Comparison of ENCODE assay signal across 34 mouse cellular contexts in the genomic region with DNA sequence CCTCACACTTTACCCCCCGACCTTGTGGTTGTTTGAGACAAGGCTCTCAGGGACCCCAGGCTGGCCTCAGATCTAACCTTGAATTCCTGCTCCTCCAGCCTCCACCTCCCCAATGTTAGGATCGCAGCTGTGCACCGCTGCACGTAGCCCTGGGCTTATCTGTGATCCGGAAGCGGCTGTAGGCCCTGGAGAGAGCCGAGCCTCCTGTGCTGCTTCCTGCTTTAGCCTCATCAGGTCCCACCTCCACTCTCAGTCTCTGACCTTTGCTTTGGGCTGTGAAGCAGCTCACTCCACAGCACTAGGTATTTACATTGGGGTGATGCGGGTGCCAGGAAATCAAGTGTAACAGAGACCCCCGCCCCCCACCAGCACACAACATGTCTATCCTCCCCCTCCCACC. TPM values are rescaled to one million over a fixed set of nuclear protein-coding genes. Genes with fewer than 3 reads are reported as not detected.
DNase-seq lines count a peak whose midpoint lies in the region; ATAC-seq and TF ChIP-seq lines count a peak whose summit lies in the region.
"Had no signal": no experiment of that assay in that cellular context is flagged by ENCODE, and none has a peak within 500 bp of the region (broad histone marks: within the 10 kb centered on the region; RNA-seq: fewer than 3 reads in every experiment).

No protein-coding gene starts in this region.

- TF ChIP-seq EP300 in heart, adult 2 months (IDR thresholded peaks at IDR 0.05; ENCODE audit: insufficient read depth, low read depth, low read length): no peak
- 0 out of 4 replicates have a peak, but pooled peaks of 1 of the 2 experiments have one; percentile 13 for TF ChIP-seq EP300 in MEL (IDR thresholded peaks at IDR 0.05; ENCODE audit: low read depth in 1 of 2, low read length in 2 of 2)

- no peak overlapping the region for H3K27ac ChIP-seq in heart, embryonic 12.5 days (ENCODE audit: poor library complexity, severe bottlenecking)
- no peak overlapping the region for H3K27ac ChIP-seq in heart, adult 2 months
- no peak overlapping the region for H3K27ac ChIP-seq in MEL (ENCODE audit: control insufficient read depth, low read depth, low read length)
- H3K27ac ChIP-seq in intestine, embryonic 16.5 days (ENCODE audit: low read length): no peak overlapping the region
- no peak overlapping the region for H3K27ac ChIP-seq in stomach, embryonic 15.5 days
- no peak overlapping the region for H3K27ac ChIP-seq in forebrain, embryonic 16.5 days (ENCODE audit: low read length)
- H3K27ac ChIP-seq: forebrain, embryonic 10.5 days; hindbrain, postnatal 0 days; limb, embryonic 10.5 days; neural tube, embryonic 15.5 days had no signal

- no peak for TF ChIP-seq CTCF in heart, adult 2 months (IDR thresholded peaks at IDR 0.05)
- TF ChIP-seq CTCF in MEL (IDR thresholded peaks at IDR 0.05 in 2 of 3, conservative IDR thresholded peaks at IDR 0.05 in 1 of 3; ENCODE audit: control insufficient read depth in 1 of 3, insufficient read depth in 1 of 3, low read depth in 2 of 3, low read length in 3 of 3, poor library complexity in 1 of 3, severe bottlenecking in 1 of 3): no peak

- no peak overlapping the region for H3K4me3 ChIP-seq in heart, embryonic 12.5 days
- H3K4me3 ChIP-seq in heart, adult 2 months: no peak overlapping the region
- H3K4me3 ChIP-seq in MEL (ENCODE audit: control insufficient read depth in 1 of 2, insufficient read depth in 1 of 2, low read depth in 2 of 2, low read length in 2 of 2): peak overlapping the region; percentile 4 to 17; a peak in 3 of 4 replicates
- no peak overlapping the region for H3K4me3 ChIP-seq in intestine, embryonic 16.5 days (ENCODE audit: low read length)
- no peak overlapping the region for H3K4me3 ChIP-seq in stomach, embryonic 15.5 days (replicated peaks)
- no peak overlapping the region for H3K4me3 ChIP-seq in forebrain, embryonic 16.5 days (replicated peaks; ENCODE audit: low read length)
- H3K4me3 ChIP-seq: forebrain, embryonic 10.5 days; limb, embryonic 10.5 days; neural tube, embryonic 15.5 days had no signal

- H3K79me2 ChIP-seq in heart, adult 2 months (replicated peaks; ENCODE audit: control insufficient read depth, insufficient read depth, low read length): no peaks in the 10 kb centered on the region
- no peaks in the 10 kb centered on the region for H3K79me2 ChIP-seq in MEL (ENCODE audit: control insufficient read depth, insufficient read depth, low read length, poor library complexity)

- no peak overlapping the region for H3K9ac ChIP-seq in heart, embryonic 12.5 days
- no peak overlapping the region for H3K9ac ChIP-seq in heart, adult 2 months (ENCODE audit: low read depth, low read length)
- 0 out of 2 replicates have a peak overlapping the region, but pooled peaks have one; percentile 2 for H3K9ac ChIP-seq in MEL (ENCODE audit: control insufficient read depth, low read depth, low read length, poor library complexity, severe bottlenecking)
- H3K9ac ChIP-seq in intestine, embryonic 16.5 days (ENCODE audit: low read depth, low read length): no peak overlapping the region
- H3K9ac ChIP-seq in stomach, embryonic 15.5 days: no peak overlapping the region
- no peak overlapping the region for H3K9ac ChIP-seq in forebrain, embryonic 16.5 days (replicated peaks; ENCODE audit: low read depth, low read length)
- H3K9ac ChIP-seq: forebrain, postnatal 0 days; neural tube, embryonic 15.5 days had no signal

- peak; percentile 66 for ATAC-seq in heart, embryonic 12.5 days (ENCODE audit: insufficient number of reproducible peaks, low FRiP score)
- peak; percentile 90 for ATAC-seq in intestine, embryonic 16.5 days
- ATAC-seq in stomach, embryonic 15.5 days (ENCODE audit: insufficient read depth, low FRiP score, low read depth): peak; percentile 52; the same call in 1 of the 2 replicates
- no peak for ATAC-seq in forebrain, embryonic 16.5 days
- ATAC-seq: forebrain, postnatal 0 days; hindbrain, postnatal 0 days; Patski had no signal

- H3K36me3 ChIP-seq in heart, embryonic 12.5 days: no peaks in the 10 kb centered on the region
- H3K36me3 ChIP-seq in heart, adult 2 months (ENCODE audit: control insufficient read depth, insufficient read depth, low read length): no peaks in the 10 kb centered on the region
- no peaks in the 10 kb centered on the region; a peak in 2 of 4 replicates for H3K36me3 ChIP-seq in MEL (ENCODE audit: control insufficient read depth in 1 of 2, insufficient read depth in 2 of 2, low read length in 2 of 2)
- no peaks in the 10 kb centered on the region for H3K36me3 ChIP-seq in intestine, embryonic 16.5 days (ENCODE audit: control insufficient read depth, insufficient read depth, low read length)
- no peaks in the 10 kb centered on the region for H3K36me3 ChIP-seq in stomach, embryonic 15.5 days
- H3K36me3 ChIP-seq in forebrain, embryonic 16.5 days (ENCODE audit: control insufficient read depth, insufficient read depth): no peaks in the 10 kb centered on the region
- H3K36me3 ChIP-seq: forebrain, embryonic 10.5 days; limb, embryonic 10.5 days; neural tube, embryonic 15.5 days had no signal

- intact Hi-C loops in heart, adult 2 months (cut with DNase I): no loop called here

- DNase-seq in heart, adult 2 months: no peak
- peak; percentile 73 for DNase-seq in MEL (ENCODE audit: low read depth, low spot score)
- DNase-seq in layer of hippocampus, postnatal 36 days: no peak
- DNase-seq: adrenal gland, adult 8-10 months; cerebellum, adult 11-12 months; cerebellum, postnatal 14 days; forebrain, postnatal 0 days; gastrocnemius, postnatal 14 days; kidney, adult 2 months; kidney, postnatal 14 days; lung, postnatal 10 days; right cerebral cortex, adult 18-20 months; right cerebral cortex, postnatal 4 days had no signal

- peaks cover 7% of the 10 kb centered on the region for H3K4me1 ChIP-seq in heart, embryonic 12.5 days (replicated peaks)
- H3K4me1 ChIP-seq in heart, adult 2 months (ENCODE audit: control insufficient read depth, insufficient read depth, low read length): no peaks in the 10 kb centered on the region
- H3K4me1 ChIP-seq in MEL (ENCODE audit: control insufficient read depth in 1 of 2, insufficient read depth in 2 of 2, low read length in 2 of 2): peaks cover 12% of the 10 kb centered on the region in 2 experiments; a peak in 3 of 4 replicates
- peaks cover 6% of the 10 kb centered on the region; the same call in 1 of the 2 replicates for H3K4me1 ChIP-seq in intestine, embryonic 16.5 days (ENCODE audit: control insufficient read depth, insufficient read depth, low read length)
- no peaks in the 10 kb centered on the region for H3K4me1 ChIP-seq in stomach, embryonic 15.5 days
- H3K4me1 ChIP-seq in forebrain, embryonic 16.5 days (replicated peaks; ENCODE audit: control insufficient read depth, insufficient read depth, low read length): no peaks in the 10 kb centered on the region
- H3K4me1 ChIP-seq: forebrain, embryonic 10.5 days; limb, embryonic 10.5 days; neural tube, embryonic 15.5 days had no signal

- no peak for TF ChIP-seq POLR2A in heart, adult 2 months (IDR thresholded peaks at IDR 0.05; ENCODE audit: insufficient read depth, low read depth, low read length)
- TF ChIP-seq POLR2A in MEL (IDR thresholded peaks at IDR 0.05; ENCODE audit: control insufficient read depth in 1 of 2, insufficient read depth in 1 of 2, low read depth in 1 of 2, low read length in 2 of 2, poor library complexity in 1 of 2): no peak

- 43% methylated on average over 9 of the region's 9 CpGs for WGBS in heart, embryonic 12.5 days
- WGBS in heart, adult 2 months: 45% methylated on average over 9 of the region's 9 CpGs
- WGBS in intestine, embryonic 16.5 days: 68% methylated on average over 9 of the region's 9 CpGs
- WGBS in stomach, embryonic 15.5 days: 69% methylated on average over 9 of the region's 9 CpGs
- 86% methylated on average over 9 of the region's 9 CpGs for WGBS in forebrain, embryonic 16.5 days

- H3K4me2 ChIP-seq in heart, embryonic 12.5 days: no peak overlapping the region
- H3K4me2 ChIP-seq in intestine, embryonic 16.5 days (ENCODE audit: low read depth, low read length): no peak overlapping the region
- no peak overlapping the region for H3K4me2 ChIP-seq in stomach, embryonic 15.5 days
- no peak overlapping the region for H3K4me2 ChIP-seq in forebrain, embryonic 16.5 days (ENCODE audit: low read length)
- H3K4me2 ChIP-seq: midbrain, embryonic 11.5 days; neural tube, embryonic 15.5 days had no signal

- no peaks in the 10 kb centered on the region; the same call in 1 of the 2 replicates for H3K9me3 ChIP-seq in heart, embryonic 12.5 days (replicated peaks)
- H3K9me3 ChIP-seq in MEL (replicated peaks; ENCODE audit: insufficient read depth, low read length): no peaks in the 10 kb centered on the region
- no peaks in the 10 kb centered on the region for H3K9me3 ChIP-seq in intestine, embryonic 16.5 days (ENCODE audit: control insufficient read depth, low read length)
- no peaks in the 10 kb centered on the region for H3K9me3 ChIP-seq in stomach, embryonic 15.5 days
- no peaks in the 10 kb centered on the region for H3K9me3 ChIP-seq in forebrain, embryonic 16.5 days (ENCODE audit: control insufficient read depth, low read length)
- H3K9me3 ChIP-seq: forebrain, embryonic 10.5 days; limb, embryonic 10.5 days; neural tube, embryonic 15.5 days had no signal

- no peaks in the 10 kb centered on the region for H3K27me3 ChIP-seq in heart, embryonic 12.5 days (replicated peaks)
- H3K27me3 ChIP-seq in heart, adult 2 months (ENCODE audit: control insufficient read depth, insufficient read depth, low read length): no peaks in the 10 kb centered on the region
- no peaks in the 10 kb centered on the region for H3K27me3 ChIP-seq in MEL (ENCODE audit: control insufficient read depth in 1 of 2, insufficient read depth in 2 of 2, low read length in 2 of 2)
- no peaks in the 10 kb centered on the region for H3K27me3 ChIP-seq in intestine, embryonic 16.5 days (replicated peaks; ENCODE audit: control insufficient read depth, insufficient read depth, low read length)
- no peaks in the 10 kb centered on the region for H3K27me3 ChIP-seq in stomach, embryonic 15.5 days (replicated peaks)
- H3K27me3 ChIP-seq in forebrain, embryonic 16.5 days (replicated peaks; ENCODE audit: control insufficient read depth, insufficient read depth, low read length): no peaks in the 10 kb centered on the region
- H3K27me3 ChIP-seq: neural tube, embryonic 15.5 days; Patski had no signal

- TF ChIP-seq RAD21 in MEL (IDR thresholded peaks at IDR 0.05; ENCODE audit: low read depth, low read length): no peak

RNA-seq across cellular contexts. Expression of a gene that starts 28.1 kb away (rescaled TPM):
- polyA plus RNA-seq in heart, embryonic 12.5 days (2016; fragmentation: Nextera tagmentation; extraction: Ambion mirVana): not detected in 2 replicates
- total RNA-seq in heart, adult 2 months (2021): not detected
- polyA plus RNA-seq in heart, adult 2 months (2012; rRNA removed): not detected in 2 replicates
- not detected in 2 replicates for total RNA-seq in MEL (2012; rRNA removed)
- not detected for polyA plus RNA-seq in MEL (2012; ENCODE audit: insufficient read depth in 1 of 2, insufficient read length in 2 of 2, low read depth in 1 of 2, low replicate concordance in 2 of 2, missing spikeins in 1 of 2)
- polyA plus RNA-seq in intestine, embryonic 16.5 days (2015; fragmentation: Nextera tagmentation; extraction: Ambion mirVana): not detected in 2 replicates
- polyA plus RNA-seq in stomach, embryonic 15.5 days (2015; fragmentation: Nextera tagmentation; extraction: Ambion mirVana): not detected in 2 replicates
- not detected in 2 replicates for polyA plus RNA-seq in forebrain, embryonic 16.5 days (2015; fragmentation: Nextera tagmentation; extraction: Ambion mirVana)
- total RNA-seq in layer of hippocampus, postnatal 36 days (2021): not detected
- total RNA-seq: adrenal gland, adult 8-10 months; ES-E14; forebrain, postnatal 0 days; gastrocnemius, postnatal 14 days; hindbrain, postnatal 0 days; layer of hippocampus, adult 18-20 months; layer of hippocampus, postnatal 14 days; liver, adult 2 months; megakaryocyte progenitor cell, adult 5-6 weeks had no signal
- polyA plus RNA-seq: embryonic facial prominence, embryonic 11.5 days; forebrain, embryonic 10.5 days; forebrain, postnatal 0 days; heart, embryonic 16.5 days; hindbrain, embryonic 11.5 days; hindbrain, postnatal 0 days; kidney, adult 2 months; limb, embryonic 10.5 days; liver, adult 2 months; midbrain, embryonic 11.5 days; neural tube, embryonic 15.5 days; Patski; stomach, embryonic 14.5 days; thymus, postnatal 0 days; urinary bladder, adult 2 months had no signal

RNA-seq across cellular contexts. Expression of a gene that starts 38.3 kb away (rescaled TPM):
- not detected in 2 replicates for polyA plus RNA-seq in heart, embryonic 12.5 days (2016; fragmentation: Nextera tagmentation; extraction: Ambion mirVana)
- total RNA-seq in heart, adult 2 months (2021): not detected
- polyA plus RNA-seq in heart, adult 2 months (2012; rRNA removed): not detected in 2 replicates
- not detected in 2 replicates for total RNA-seq in MEL (2012; rRNA removed)
- polyA plus RNA-seq in MEL (2012; ENCODE audit: insufficient read depth in 1 of 2, insufficient read length in 2 of 2, low read depth in 1 of 2, low replicate concordance in 2 of 2, missing spikeins in 1 of 2): not detected
- not detected in 2 replicates for polyA plus RNA-seq in intestine, embryonic 16.5 days (2015; fragmentation: Nextera tagmentation; extraction: Ambion mirVana)
- polyA plus RNA-seq in stomach, embryonic 15.5 days (2015; fragmentation: Nextera tagmentation; extraction: Ambion mirVana): not detected in 2 replicates
- not detected in 2 replicates for polyA plus RNA-seq in forebrain, embryonic 16.5 days (2015; fragmentation: Nextera tagmentation; extraction: Ambion mirVana)
- total RNA-seq in layer of hippocampus, postnatal 36 days (2021): not detected
- total RNA-seq: adrenal gland, adult 8-10 months; ES-E14; forebrain, postnatal 0 days; gastrocnemius, postnatal 14 days; hindbrain, postnatal 0 days; layer of hippocampus, adult 18-20 months; layer of hippocampus, postnatal 14 days; liver, adult 2 months; megakaryocyte progenitor cell, adult 5-6 weeks had no signal
- polyA plus RNA-seq: embryonic facial prominence, embryonic 11.5 days; forebrain, embryonic 10.5 days; forebrain, postnatal 0 days; heart, embryonic 16.5 days; hindbrain, embryonic 11.5 days; hindbrain, postnatal 0 days; kidney, adult 2 months; limb, embryonic 10.5 days; liver, adult 2 months; midbrain, embryonic 11.5 days; neural tube, embryonic 15.5 days; Patski; stomach, embryonic 14.5 days; thymus, postnatal 0 days; urinary bladder, adult 2 months had no signal

RNA-seq across cellular contexts. Expression of a gene that starts 38.8 kb away (rescaled TPM):
- polyA plus RNA-seq in heart, embryonic 12.5 days (2016; fragmentation: Nextera tagmentation; extraction: Ambion mirVana): 18.7 and 21.6 TPM in 2 replicates
- 10 to 100 TPM; 26.6 to 27.0 TPM for total RNA-seq in heart, adult 2 months (2021)
- 23.1 and 26.2 TPM in 2 replicates for polyA plus RNA-seq in heart, adult 2 months (2012; rRNA removed)
- total RNA-seq in MEL (2012; rRNA removed): 3.9 and 4.0 TPM in 2 replicates
- polyA plus RNA-seq in MEL (2012; ENCODE audit: insufficient read depth in 1 of 2, insufficient read length in 2 of 2, low read depth in 1 of 2, low replicate concordance in 2 of 2, missing spikeins in 1 of 2): 10 to 100 TPM in 1 of 2 experiments, not detected in 1; 10.6 TPM
- 3.5 and 5.0 TPM in 2 replicates for polyA plus RNA-seq in intestine, embryonic 16.5 days (2015; fragmentation: Nextera tagmentation; extraction: Ambion mirVana)
- 14.3 and 14.4 TPM in 2 replicates for polyA plus RNA-seq in stomach, embryonic 15.5 days (2015; fragmentation: Nextera tagmentation; extraction: Ambion mirVana)
- 25.4 and 28.2 TPM in 2 replicates for polyA plus RNA-seq in forebrain, embryonic 16.5 days (2015; fragmentation: Nextera tagmentation; extraction: Ambion mirVana)
- total RNA-seq in layer of hippocampus, postnatal 36 days (2021): 10 to 100 TPM; 28.7 to 29.9 TPM

Comparison
In these comparisons a context has a peak if more than half of its experiments do, and no peak if none do; other contexts are left out.
1. H3K4me3 ChIP-seq: peak in MEL (2 of 2); none in heart, embryonic 12.5 days (single experiment), heart, adult 2 months (single experiment), intestine, embryonic 16.5 days (single experiment), stomach, embryonic 15.5 days (single experiment) and forebrain, embryonic 16.5 days (single experiment).